Mouse (Mus musculus): ENCODE results near the gene Camk2b. TPM values are rescaled to one million over a fixed set of nuclear protein-coding genes. Genes with fewer than 3 reads are reported as not detected.
A peak's percentile ranks its signal among the peaks of the same experiment; 100 is the strongest.

Camk2b gene
- polyA plus RNA-seq, 1 experiment from 2014 or later: 1.6 TPM

DNA sequence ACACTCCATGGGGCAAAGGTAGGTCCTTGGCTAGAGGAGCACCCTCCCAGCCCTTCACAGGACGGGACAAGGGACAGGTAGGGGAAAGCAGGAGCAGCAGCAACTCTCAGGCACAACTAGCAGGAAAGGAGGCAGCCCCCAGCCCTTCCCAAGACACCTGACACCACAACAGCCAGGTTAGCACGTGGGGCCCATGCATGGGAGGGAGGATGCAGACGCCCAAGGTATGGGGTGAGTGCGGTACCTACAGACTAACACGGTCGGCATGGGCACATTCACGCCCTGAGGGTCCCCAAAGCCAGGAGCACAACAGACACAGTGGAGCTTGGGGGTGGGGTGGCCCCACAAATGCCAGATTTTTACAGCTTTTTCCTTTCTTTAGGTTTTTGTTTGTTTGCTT is 95.0 kb downstream of the Camk2b start:
- H3K27me3 ChIP-seq: no peaks in the 10 kb centered on the region
- peaks cover 41% of the 10 kb centered on the region for H3K36me3 ChIP-seq
- H3K9me3 ChIP-seq: no peaks in the 10 kb centered on the region
- H3K9ac ChIP-seq: 0 out of 2 replicates have a peak overlapping the region, but pooled peaks have one; percentile 19
- H3K4me3 ChIP-seq: no peak overlapping the region
- no peak overlapping the region for H3K27ac ChIP-seq
- ATAC-seq (ENCODE audit: low FRiP score, low read depth): no peak
- H3K4me1 ChIP-seq: peaks cover 30% of the 10 kb centered on the region
- WGBS: 38% methylated on average over 7 of the region's 7 CpGs
- no peak overlapping the region for H3K4me2 ChIP-seq (replicated peaks)

DNA sequence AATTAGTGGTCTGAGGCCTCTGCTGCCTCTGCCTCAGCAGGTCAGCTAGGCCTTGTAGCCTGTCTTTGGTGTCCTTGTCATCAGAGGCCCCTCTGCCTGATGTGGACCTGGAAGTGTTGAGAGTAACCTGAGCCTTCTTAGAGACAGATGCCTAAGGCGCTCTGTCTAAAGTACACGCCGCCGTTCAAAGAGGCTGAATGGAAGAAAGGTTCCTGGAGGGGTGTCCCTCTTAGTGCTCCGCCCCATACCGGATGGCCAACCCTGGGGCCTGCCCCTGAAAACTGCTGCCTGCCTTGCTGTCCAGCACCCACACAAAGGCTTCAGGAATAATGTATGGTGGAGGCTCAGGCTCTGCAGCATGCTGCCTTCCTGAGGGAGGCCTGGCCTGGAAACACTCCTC is 97.9 kb downstream of the Camk2b start:
- no peak for ATAC-seq (ENCODE audit: low FRiP score, low read depth)
- H3K27me3 ChIP-seq: no peaks in the 10 kb centered on the region
- H3K9ac ChIP-seq: no peak overlapping the region
- peaks cover 21% of the 10 kb centered on the region for H3K4me1 ChIP-seq
- H3K4me2 ChIP-seq (replicated peaks): no peak overlapping the region
- H3K36me3 ChIP-seq: peaks cover 71% of the 10 kb centered on the region
- no peaks in the 10 kb centered on the region for H3K9me3 ChIP-seq
- H3K4me3 ChIP-seq: no peak overlapping the region
- no peak overlapping the region for H3K27ac ChIP-seq
- 69% methylated on average over 6 of the region's 6 CpGs for WGBS

DNA sequence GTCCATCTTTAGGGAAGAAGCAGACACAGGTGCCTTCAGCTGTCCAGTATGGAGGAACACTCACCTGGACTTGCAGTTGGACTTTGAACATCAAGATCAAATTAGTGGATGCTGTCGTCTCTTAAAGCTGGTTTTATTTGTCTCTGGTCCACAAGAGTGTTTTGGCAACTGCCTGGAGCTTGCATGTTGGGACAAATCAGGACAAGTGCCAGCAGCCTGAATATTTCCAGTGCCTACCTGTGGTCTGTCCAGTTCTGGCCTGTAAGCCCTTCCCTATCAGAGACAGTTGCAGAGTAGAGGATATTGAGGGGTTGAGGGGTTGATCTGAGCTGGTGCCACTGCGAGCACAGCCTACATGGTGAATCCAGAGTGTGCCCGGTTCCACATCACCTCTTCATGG is 99.4 kb downstream of the Camk2b start:
- Histone ChIP-seq H3K36me3 (peaks cover 85% of the 10 kb centered on the region), H3K4me2 (replicated peaks) (no peak overlapping the region), H3K9ac (no peak overlapping the region), H3K9me3 (no peaks in the 10 kb centered on the region), H3K27me3 (no peaks in the 10 kb centered on the region), H3K27ac (no peak overlapping the region), H3K4me1 (peaks cover 7% of the 10 kb centered on the region), H3K4me3 (no peak overlapping the region)
- no peak for ATAC-seq (ENCODE audit: low FRiP score, low read depth)
- WGBS: 89% methylated on average over 3 of the region's 3 CpGs

DNA sequence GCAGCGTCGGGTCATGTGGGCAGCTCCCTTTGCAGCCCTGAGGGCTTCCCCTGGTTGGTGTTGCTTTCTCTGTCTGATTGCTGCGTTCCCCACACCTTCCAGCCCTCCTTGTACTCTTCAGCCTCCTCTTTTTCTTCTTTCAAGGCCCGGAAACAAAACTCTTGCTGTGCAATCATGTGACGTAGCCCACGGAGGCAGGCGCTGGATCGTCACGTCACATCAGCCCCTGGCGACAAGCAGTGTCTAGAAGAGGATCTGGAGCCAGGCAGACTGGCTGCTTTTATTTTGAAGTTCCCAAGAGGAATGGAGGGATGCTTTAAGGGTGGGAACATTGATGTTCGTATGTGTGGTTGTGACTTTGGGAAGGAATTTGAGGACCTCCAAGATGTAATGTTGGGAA is 100.3 kb downstream of the Camk2b start:
- Histone ChIP-seq H3K27ac (no peak overlapping the region), H3K9me3 (no peaks in the 10 kb centered on the region), H3K4me2 (replicated peaks) (no peak overlapping the region), H3K36me3 (peaks cover 94% of the 10 kb centered on the region), H3K4me3 (no peak overlapping the region), H3K9ac (no peak overlapping the region), H3K4me1 (peaks cover 2% of the 10 kb centered on the region; the same call in 1 of the 2 replicates), H3K27me3 (no peaks in the 10 kb centered on the region)
- 87% methylated on average over 11 of the region's 11 CpGs for WGBS
- no peak for ATAC-seq (ENCODE audit: low FRiP score, low read depth)

DNA sequence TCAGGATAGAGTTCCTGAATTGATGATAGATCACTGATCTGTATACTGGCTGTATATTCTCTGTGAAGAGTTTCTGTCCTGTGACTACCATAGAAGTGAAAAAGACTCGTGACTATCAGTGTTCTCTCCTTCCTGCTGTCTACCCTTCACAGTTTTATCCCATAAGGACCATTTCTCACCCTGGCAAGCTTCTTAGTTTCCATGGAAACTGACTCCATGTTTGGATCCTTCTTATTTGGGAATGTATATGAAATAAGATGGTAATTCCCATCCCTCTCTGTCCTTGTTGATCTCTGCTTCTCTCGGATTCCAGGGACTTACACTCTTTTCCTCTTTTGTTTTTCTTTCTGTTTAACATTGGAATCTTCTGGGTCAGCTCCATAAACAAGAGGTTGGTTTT is 106.1 kb downstream of the Camk2b start:
- ATAC-seq (ENCODE audit: low FRiP score, low read depth): no peak
- no peak overlapping the region for H3K9ac ChIP-seq
- WGBS: 87% methylated on average over 2 of the region's 2 CpGs
- peaks cover 61% of the 10 kb centered on the region for H3K36me3 ChIP-seq
- no peaks in the 10 kb centered on the region for H3K27me3 ChIP-seq
- H3K9me3 ChIP-seq: no peaks in the 10 kb centered on the region
- no peak overlapping the region for H3K4me3 ChIP-seq
- no peak overlapping the region for H3K4me2 ChIP-seq (replicated peaks)
- no peak overlapping the region for H3K27ac ChIP-seq
- peaks cover 16% of the 10 kb centered on the region for H3K4me1 ChIP-seq

DNA sequence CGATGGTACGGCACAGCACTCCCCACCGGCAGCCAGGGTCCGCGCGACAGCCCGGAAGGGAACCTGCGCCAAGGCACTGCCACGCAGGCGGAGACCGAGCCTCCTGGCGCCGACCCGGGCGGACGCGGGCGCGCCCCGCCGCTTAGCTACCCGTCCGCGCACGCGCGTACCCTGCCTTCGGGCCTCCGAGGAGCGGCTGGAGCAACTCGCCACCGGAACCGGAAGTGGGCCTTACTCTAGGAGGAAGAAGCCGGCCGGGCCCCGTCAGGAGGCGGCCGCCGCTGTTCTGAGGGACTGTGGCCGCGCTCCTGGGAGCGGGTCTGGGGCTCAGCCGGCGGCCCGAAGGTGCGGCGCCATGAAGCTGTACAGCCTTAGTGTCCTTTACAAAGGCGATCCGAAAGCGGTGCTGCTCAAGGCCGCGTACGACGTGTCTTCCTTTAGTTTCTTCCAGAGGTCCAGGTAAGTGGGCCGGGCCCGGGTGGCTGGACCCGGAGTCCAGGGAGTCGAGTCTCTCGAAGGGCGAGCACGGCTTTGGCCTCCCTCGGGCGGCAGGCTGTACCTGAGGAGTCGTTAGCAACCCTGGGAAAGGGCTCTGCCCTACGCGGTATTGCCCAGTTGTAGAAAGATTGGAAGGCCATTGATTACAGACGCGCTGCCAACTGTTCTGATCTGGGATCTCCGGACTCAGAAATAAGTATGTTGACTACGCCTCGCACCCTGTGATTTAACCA is 110.5 kb downstream of the Camk2b start, which contains the start of gene Ykt6:
Gene Ykt6 (plus strand): TSS at position 148 of the 731 bp plus-strand sequence.
- peak; percentile 95 for ATAC-seq (ENCODE audit: low FRiP score, low read depth)
- peaks cover 18% of the 10 kb centered on the region for H3K36me3 ChIP-seq
- peak within 1 kb of the TSS; percentile 93 for H3K27ac ChIP-seq
- peak within 1 kb of the TSS; percentile 87 for H3K4me2 ChIP-seq (replicated peaks)
- WGBS: under 1% methylated on average over 59 of the region's 71 CpGs
- peaks cover 19% of the 10 kb centered on the region for H3K4me1 ChIP-seq
- H3K9me3 ChIP-seq: no peaks in the 10 kb centered on the region
- H3K9ac ChIP-seq: peak within 1 kb of the TSS; percentile 93
- H3K4me3 ChIP-seq: peak within 1 kb of the TSS; percentile 95
- no peaks in the 10 kb centered on the region for H3K27me3 ChIP-seq

DNA sequence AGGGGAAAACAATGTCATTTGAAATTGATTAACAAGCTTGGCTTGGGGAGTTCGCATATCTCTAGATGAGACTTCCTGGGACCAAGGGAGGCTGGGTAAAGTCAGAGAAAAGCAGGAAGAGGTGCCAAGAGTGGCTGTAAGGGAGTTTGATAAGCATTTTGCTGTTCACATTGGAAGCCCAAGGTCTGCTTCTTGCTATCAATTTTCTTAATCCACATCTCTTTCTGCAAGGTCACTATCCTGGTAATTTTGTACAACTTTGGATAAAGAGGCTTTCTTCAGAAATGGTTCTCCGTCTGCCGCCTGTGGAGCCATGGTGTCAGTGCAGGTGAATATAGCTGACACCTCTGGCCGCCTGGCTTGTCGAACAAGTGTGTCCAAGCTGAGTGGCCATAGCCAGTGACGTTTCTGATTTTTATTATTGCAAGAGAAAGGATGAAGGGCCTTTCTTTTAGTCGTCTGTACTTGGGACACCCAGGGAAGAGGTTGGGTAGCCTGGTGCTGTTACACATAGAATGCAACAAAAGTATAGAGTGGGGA is 111.1 kb downstream of the Camk2b start:
- ATAC-seq (ENCODE audit: low FRiP score, low read depth): peak; percentile 83

DNA sequence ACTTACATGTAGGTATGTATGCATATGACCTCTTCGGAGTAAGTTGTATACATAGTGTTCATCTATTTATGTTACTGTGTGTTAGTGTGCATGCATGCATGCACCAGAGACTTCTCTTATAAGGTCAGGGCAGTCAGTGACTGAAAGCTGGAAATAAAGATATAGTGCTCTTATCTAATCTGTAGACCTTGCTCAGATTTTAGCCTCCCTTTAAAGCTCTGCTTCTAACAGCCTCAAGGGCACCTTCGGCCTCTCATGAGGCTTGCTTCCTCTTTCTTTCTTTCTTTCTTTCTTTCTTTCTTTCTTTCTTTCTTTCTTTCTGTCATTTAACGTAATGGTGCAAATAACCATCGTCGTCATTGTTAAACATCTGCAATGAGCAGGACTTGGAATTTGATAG is 111.7 kb downstream of the Camk2b start:
- Histone ChIP-seq H3K9me3 (no peaks in the 10 kb centered on the region), H3K27me3 (no peaks in the 10 kb centered on the region), H3K27ac (no peak overlapping the region), H3K4me3 (no peak overlapping the region), H3K9ac (no peak overlapping the region), H3K4me2 (replicated peaks) (peak overlapping the region; percentile 87; the same call in 1 of the 2 replicates), H3K36me3 (peaks cover 9% of the 10 kb centered on the region), H3K4me1 (peaks cover 21% of the 10 kb centered on the region)
- no peak for ATAC-seq (ENCODE audit: low FRiP score, low read depth)
- WGBS: 78% methylated on average over 5 of the region's 5 CpGs

More for the DNA sequence above, 111.1 kb downstream of the Camk2b start:
- H3K4me2 ChIP-seq (replicated peaks): peak overlapping the region; percentile 87
- peaks cover 19% of the 10 kb centered on the region for H3K4me1 ChIP-seq
- H3K9me3 ChIP-seq: no peaks in the 10 kb centered on the region
- no peaks in the 10 kb centered on the region for H3K27me3 ChIP-seq
- peaks cover 13% of the 10 kb centered on the region for H3K36me3 ChIP-seq
- peak overlapping the region; percentile 95 for H3K4me3 ChIP-seq
- peak overlapping the region; percentile 93 for H3K27ac ChIP-seq
- peak overlapping the region; percentile 93 for H3K9ac ChIP-seq
- WGBS: 7% methylated on average over 7 of the region's 7 CpGs

DNA sequence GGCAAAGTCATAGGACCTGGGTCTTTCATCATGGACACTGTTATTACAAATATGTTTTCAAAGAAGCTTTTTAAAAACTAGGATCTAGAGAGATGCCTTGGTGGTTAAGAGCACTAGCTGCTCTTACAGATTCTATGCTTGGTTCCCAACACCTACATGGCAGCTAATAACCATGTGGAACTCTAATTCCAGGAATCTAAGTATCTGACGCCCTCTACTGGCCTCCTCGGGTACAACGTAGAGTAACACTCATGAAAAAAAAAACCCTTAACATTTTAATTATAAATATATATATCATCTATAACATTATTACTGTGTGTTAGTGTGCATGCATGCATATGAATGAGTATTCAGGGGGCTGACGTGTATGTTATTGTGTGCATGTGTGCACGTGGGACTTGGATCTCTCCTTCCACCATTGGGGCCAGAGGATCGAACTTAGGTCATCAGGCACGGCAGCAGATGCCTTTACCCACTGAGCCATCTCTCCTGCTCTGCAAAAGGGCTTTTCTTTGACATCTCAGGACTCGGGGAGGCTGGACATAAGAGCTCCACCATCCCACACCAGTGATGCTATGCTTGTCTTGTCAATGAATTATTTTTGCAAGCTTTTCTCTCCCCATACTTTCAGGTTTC is 112.9 kb downstream of the Camk2b start:
- no peak for ATAC-seq (ENCODE audit: low FRiP score, low read depth)
- peaks cover 31% of the 10 kb centered on the region for H3K4me1 ChIP-seq
- H3K36me3 ChIP-seq: peaks cover 5% of the 10 kb centered on the region
- H3K4me2 ChIP-seq (replicated peaks): no peak overlapping the region
- H3K27ac ChIP-seq: no peak overlapping the region
- 32% methylated on average over 8 of the region's 8 CpGs for WGBS
- H3K27me3 ChIP-seq: no peaks in the 10 kb centered on the region
- no peak overlapping the region for H3K4me3 ChIP-seq
- no peaks in the 10 kb centered on the region for H3K9me3 ChIP-seq
- no peak overlapping the region for H3K9ac ChIP-seq

DNA sequence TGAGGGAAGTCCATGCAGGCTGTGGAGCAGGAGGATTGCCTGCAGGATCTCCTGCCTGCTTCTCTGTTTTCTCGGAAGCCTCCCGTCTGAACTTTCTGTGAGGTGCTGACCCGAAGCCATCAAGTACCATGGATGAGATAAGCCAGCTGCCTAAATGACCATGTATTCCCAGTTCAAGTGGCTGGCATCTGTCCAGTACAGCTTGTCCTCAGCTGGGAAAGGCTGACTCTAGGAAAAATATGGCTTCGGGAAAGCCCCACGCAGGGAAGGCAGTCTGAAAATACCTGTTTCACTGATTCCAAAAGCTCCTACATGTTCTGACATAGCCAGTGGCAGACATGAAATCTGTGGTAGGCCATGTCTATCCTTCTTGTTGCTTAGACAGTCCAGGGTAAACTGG is 113.7 kb downstream of the Camk2b start:
- peaks cover 2% of the 10 kb centered on the region for H3K36me3 ChIP-seq
- 82% methylated on average over 5 of the region's 5 CpGs for WGBS
- H3K27ac ChIP-seq: no peak overlapping the region
- H3K9me3 ChIP-seq: no peaks in the 10 kb centered on the region
- H3K27me3 ChIP-seq: no peaks in the 10 kb centered on the region
- no peak overlapping the region for H3K9ac ChIP-seq
- peaks cover 33% of the 10 kb centered on the region for H3K4me1 ChIP-seq
- ATAC-seq (ENCODE audit: low FRiP score, low read depth): no peak
- H3K4me2 ChIP-seq (replicated peaks): no peak overlapping the region
- H3K4me3 ChIP-seq: no peak overlapping the region

DNA sequence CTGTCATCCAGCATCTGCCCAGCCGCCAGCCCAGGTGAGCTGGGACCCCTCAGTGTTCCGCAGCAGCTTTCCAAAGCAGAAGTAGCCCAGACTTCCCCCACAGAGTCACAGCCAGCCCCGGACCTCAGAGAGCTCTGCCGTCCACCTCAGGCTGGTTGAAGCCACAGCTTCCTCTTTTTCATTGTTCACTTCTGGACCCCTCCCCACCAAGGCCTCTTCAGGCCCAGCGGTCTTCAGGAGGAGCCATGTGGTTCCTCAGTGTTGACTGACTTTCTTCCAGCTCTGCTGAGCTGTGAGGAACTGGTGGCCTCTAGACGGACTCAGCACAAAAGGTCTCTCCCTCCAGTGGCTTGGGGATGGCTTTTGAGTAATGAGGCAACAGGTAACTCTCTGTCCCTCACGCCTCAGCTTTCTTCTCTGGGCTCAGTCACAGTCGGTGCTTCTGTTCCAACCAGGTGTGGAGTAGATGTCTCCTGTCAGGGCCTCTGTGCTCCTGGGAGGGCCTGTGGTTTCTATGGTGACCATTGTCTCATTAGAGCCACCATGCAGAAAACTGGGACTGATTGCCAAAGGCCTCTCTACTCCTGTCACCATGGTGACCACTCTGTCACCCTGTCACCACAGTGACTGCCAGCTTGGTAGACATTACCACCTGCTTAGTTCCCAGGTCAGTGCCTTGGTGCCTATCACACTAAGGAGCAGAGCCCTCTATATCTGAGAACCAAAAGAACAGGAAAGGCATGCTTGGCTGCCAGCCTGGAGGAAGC is 116.4 kb downstream of the Camk2b start, which contains the start of gene Gck:
Gene Gck (minus strand): TSS at position 496 of the 767 bp plus-strand sequence.
- WGBS: 67% methylated on average over 8 of the region's 8 CpGs
- Histone ChIP-seq H3K36me3 (no peaks in the 10 kb centered on the region), H3K9ac (no peak within 1 kb of the TSS)

More for the DNA sequence above, 116.4 kb downstream of the Camk2b start, which contains the start of gene Gck:
- H3K9me3 ChIP-seq: no peaks in the 10 kb centered on the region
- no peak within 1 kb of the TSS for H3K4me3 ChIP-seq
- H3K4me2 ChIP-seq (replicated peaks): no peak within 1 kb of the TSS
- ATAC-seq (ENCODE audit: low FRiP score, low read depth): no peak
- H3K4me1 ChIP-seq: peaks cover 17% of the 10 kb centered on the region
- H3K27me3 ChIP-seq: no peaks in the 10 kb centered on the region
- H3K27ac ChIP-seq: peak within 1 kb of the TSS; percentile 23; the same call in 1 of the 2 replicates

All from limb, embryonic 13.5 days (tissue).